Mouse (Mus musculus) kidney, adult 2 months (tissue): Measurements from ENCODE around the gene Sptbn1. TPM values are rescaled to one million over a fixed set of nuclear protein-coding genes. Genes with fewer than 3 reads are reported as not detected.

ENCODE experiments used
- DNase-seq: peaks from one replicate; pipeline ENCODE4 v3.0.0; 2021
- H3K27ac ChIP-seq: fragments of 200-500 bp; 2 replicates; pipeline ENCODE4 v1.5.1; 2012; ENCODE audit warnings: low read depth, low read length, control low read depth, inconsistent platforms; ENCODE audit not compliant: insufficient read depth
- H3K27me3 ChIP-seq: fragments of 200-500 bp; replicated peaks from 2 replicates; pipeline ENCODE4 v1.6.1; 2012; ENCODE audit warnings: mild to moderate bottlenecking, moderate library complexity, low read length, inconsistent platforms; ENCODE audit not compliant: control insufficient read depth, insufficient read depth
- H3K36me3 ChIP-seq: fragments of 200-500 bp; 2 replicates; pipeline ENCODE4 v1.6.1; 2012; ENCODE audit warnings: mild to moderate bottlenecking, moderate library complexity, low read length, inconsistent platforms; ENCODE audit not compliant: control insufficient read depth, insufficient read depth
- H3K4me1 ChIP-seq: fragments of 200-500 bp; 2 replicates; pipeline ENCODE4 v1.6.1; 2011; ENCODE audit warnings: low read length; ENCODE audit not compliant: control insufficient read depth, insufficient read depth
- H3K4me3 ChIP-seq: fragments of 200-500 bp; 2 replicates; pipeline ENCODE4 v1.5.1; 2011; ENCODE audit warnings: mild to moderate bottlenecking, low read depth, low read length, control low read depth; ENCODE audit not compliant: insufficient read depth
- CTCF ChIP-seq: fragments of 200-500 bp; conservative IDR thresholded peaks from 2 replicates; pipeline ENCODE4 v1.5.1; 2011; ENCODE audit warnings: low read depth, mild to moderate bottlenecking, control low read depth, low read length, moderate library complexity, mixed read lengths; ENCODE audit not compliant: insufficient read depth, insufficient read length
- POLR2A ChIP-seq: fragments of 200-500 bp; IDR thresholded peaks from one replicate; pipeline ENCODE4 v1.6.1; 2011; ENCODE audit warnings: low read depth, low read length, control low read depth
- WGBS: fragments of 180-500 bp; shearing (Covaris S2); methylation state at CpG from one replicate; pipeline ENCODE4 v1.1.7; 2018; 5-methylcytosine and 5-hydroxymethylcytosine counted together
- polyA plus RNA-seq: library from polyadenylated mRNA; depleted of rRNA; stranded (reverse); fragments of >200 nt; gene quantifications from 2 replicates; pipeline ENCODE4 v1.2.3, GENCODE M21; 2012

Sptbn1 gene
- polyA plus RNA-seq, 1 experiment = 140 TPM

DNA sequence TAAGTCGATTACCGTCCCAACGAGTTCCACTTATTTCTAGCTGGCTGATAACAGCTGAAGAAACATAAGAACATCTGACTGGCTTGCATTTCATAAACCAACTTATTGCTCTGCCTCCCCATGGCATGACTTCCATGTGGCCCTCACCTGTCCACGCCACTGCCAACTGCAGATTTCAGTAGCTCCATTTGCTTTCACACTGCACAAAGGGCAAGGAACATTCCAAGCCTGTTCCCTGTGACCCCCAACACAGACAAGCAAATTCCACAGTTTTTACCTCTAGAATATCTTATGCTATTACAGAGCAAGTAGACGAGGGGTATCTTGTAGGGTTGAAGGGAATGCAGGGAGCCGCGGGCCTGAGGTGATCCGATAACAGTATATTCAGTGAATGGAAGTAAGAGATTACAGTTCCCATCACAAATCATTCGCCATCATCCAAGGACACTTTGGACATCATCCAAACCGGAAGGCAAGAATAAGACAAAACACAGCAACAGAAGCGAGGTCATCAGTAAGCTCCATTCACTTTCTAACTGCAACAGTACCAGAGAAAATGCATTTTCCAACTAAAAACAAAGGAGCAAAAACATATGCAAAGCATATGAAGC is 16.6 kb downstream of the Sptbn1 start:
- H3K4me1 ChIP-seq = peaks cover 36% of the 10 kb centered on the region
- peak overlapping the region; percentile 9; the same call in 1 of the 2 replicates for H3K27ac ChIP-seq
- H3K4me3 ChIP-seq = no peak overlapping the region
- H3K36me3 ChIP-seq = no peaks in the 10 kb centered on the region
- no peak for TF ChIP-seq CTCF
- no peak for TF ChIP-seq POLR2A
- WGBS = 51% methylated on average over 11 of the region's 11 CpGs
- peak; percentile 61 for DNase-seq
- H3K27me3 ChIP-seq = no peaks in the 10 kb centered on the region

DNA sequence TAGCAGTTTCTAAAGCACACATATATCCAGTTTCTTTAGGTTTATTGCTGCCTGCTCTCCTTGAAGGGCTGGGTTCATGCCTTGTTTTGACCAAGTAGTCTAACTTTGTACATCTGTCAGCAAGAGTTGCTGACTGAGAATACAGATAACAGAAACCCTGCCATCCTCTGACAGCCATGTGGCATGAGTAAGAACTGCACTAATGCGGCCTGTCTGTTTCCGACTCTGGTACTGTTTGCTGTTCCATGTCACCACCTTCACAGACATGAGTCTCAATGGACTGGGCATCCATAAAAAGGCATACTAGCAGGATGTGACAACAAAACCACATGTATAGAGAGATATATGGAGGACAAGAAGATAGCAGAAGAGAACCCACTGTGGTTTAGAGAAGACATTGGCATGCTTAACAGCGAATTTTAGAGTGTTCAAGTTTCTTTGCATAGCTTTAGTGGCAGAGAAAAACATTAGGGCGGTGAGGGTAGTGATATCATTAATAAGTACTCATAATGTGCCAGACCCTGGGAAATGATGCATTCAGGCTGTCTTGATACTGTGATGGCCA is 18.4 kb downstream of the Sptbn1 start:
- Histone ChIP-seq H3K4me1 (peaks cover 46% of the 10 kb centered on the region), H3K4me3 (no peak overlapping the region), H3K27ac (no peak overlapping the region; the same call in 1 of the 2 replicates), H3K27me3 (no peaks in the 10 kb centered on the region), H3K36me3 (no peaks in the 10 kb centered on the region)
- WGBS = 78% methylated on average over 4 of the region's 4 CpGs
- no peak for DNase-seq
- TF ChIP-seq CTCF = no peak
- TF ChIP-seq POLR2A = no peak

DNA sequence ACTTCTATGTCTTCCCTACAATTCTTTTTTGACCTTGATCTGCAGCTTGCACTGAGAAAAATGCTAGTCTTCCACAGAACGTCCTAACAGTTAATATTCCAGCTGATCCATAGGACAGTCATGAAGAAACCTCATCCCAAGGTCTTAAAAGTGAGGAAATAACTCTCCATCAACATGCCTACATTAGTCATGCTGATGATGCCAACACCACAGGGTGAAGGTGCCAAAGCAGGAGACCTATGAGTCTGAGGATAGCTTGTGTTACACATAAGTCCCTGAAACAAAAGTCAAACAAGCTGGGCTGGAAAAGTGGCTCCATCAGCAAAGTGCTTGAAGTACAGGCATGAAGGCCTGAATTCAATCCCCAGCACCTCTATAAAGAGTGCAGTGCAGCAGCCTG is 20.9 kb downstream of the Sptbn1 start:
- TF ChIP-seq CTCF (no peak), POLR2A (no peak)
- Histone ChIP-seq H3K27me3 (no peaks in the 10 kb centered on the region), H3K27ac (peak overlapping the region; percentile 66; the same call in 1 of the 2 replicates), H3K36me3 (no peaks in the 10 kb centered on the region; the same call in 1 of the 2 replicates), H3K4me3 (no peak overlapping the region), H3K4me1 (peaks cover 53% of the 10 kb centered on the region)
- no peak for DNase-seq
- WGBS = 33% methylated on average over 1 of the region's 1 CpGs

DNA sequence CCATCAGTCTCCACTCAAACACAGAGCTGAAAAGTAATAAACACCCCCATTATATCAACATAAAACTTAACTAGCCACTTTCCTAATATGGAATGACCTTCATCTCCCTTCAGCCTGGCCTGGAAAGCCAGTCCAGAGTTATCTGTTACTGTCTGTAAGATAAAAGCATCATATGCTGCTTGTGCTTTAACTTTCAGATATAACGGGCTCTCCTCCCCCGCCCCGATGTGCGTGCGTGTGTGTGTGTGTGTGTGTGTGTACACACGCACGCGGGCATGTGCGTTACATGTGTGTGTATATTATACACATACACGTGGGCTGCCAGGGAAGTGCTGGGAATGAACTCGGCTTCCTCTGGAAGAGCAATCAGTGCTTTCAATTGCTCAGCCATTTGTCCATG is 21.8 kb downstream of the Sptbn1 start:
- Histone ChIP-seq H3K27ac (peak overlapping the region; percentile 21), H3K4me3 (no peak overlapping the region), H3K27me3 (no peaks in the 10 kb centered on the region), H3K4me1 (peaks cover 54% of the 10 kb centered on the region), H3K36me3 (no peaks in the 10 kb centered on the region; the same call in 1 of the 2 replicates)
- TF ChIP-seq POLR2A (no peak), CTCF (no peak)
- DNase-seq = no peak
- WGBS = 72% methylated on average over 11 of the region's 11 CpGs

DNA sequence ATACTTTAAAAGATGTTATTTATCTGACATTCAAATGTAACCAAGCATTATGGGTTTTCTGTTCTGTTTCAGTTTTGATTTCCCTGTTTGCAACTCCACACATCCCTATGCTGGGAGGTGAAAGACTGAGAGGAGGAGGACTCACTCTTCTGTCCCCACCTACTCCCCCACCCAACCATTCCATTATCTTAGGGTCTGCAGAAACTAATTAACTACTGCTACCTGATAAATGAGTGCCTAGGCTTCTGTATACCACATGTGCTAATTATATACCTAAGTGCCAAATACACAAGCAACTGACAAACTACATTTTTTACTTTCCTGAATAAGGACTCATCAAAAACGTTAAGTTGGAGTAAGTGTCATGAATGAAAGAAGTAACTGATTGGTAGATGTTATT is 23.8 kb downstream of the Sptbn1 start:
- 35% methylated on average over 1 of the region's 1 CpGs for WGBS
- no peak for TF ChIP-seq CTCF
- no peak for TF ChIP-seq POLR2A
- no peak for DNase-seq
- Histone ChIP-seq H3K36me3 (no peaks in the 10 kb centered on the region; the same call in 1 of the 2 replicates), H3K27ac (no peak overlapping the region), H3K27me3 (no peaks in the 10 kb centered on the region), H3K4me3 (no peak overlapping the region), H3K4me1 (peaks cover 47% of the 10 kb centered on the region)

DNA sequence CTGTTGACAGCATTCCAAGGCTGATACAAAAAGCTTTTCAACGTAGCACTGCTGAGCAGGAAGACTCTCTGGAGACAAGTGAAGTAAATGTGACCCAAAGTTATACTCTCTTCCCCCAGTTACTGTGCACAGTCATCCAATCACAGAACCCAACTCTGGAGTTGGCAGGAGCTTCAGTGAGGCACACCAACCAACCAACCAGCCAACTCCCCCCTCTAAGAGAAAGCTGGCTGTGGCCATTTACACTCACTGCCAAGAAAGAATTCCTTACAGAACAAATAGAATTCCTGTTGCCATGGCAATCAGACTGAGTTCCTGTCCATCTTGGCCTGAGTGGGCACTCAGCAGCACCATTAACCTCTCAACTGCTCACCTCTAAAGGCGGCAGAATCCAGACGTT is 24.4 kb downstream of the Sptbn1 start:
- DNase-seq = peak; percentile 72
- Histone ChIP-seq H3K27me3 (no peaks in the 10 kb centered on the region), H3K4me1 (peaks cover 45% of the 10 kb centered on the region), H3K4me3 (no peak overlapping the region), H3K36me3 (no peaks in the 10 kb centered on the region; the same call in 1 of the 2 replicates), H3K27ac (peak overlapping the region; percentile 31)
- WGBS = 13% methylated on average over 3 of the region's 3 CpGs
- TF ChIP-seq CTCF = no peak
- no peak for TF ChIP-seq POLR2A

DNA sequence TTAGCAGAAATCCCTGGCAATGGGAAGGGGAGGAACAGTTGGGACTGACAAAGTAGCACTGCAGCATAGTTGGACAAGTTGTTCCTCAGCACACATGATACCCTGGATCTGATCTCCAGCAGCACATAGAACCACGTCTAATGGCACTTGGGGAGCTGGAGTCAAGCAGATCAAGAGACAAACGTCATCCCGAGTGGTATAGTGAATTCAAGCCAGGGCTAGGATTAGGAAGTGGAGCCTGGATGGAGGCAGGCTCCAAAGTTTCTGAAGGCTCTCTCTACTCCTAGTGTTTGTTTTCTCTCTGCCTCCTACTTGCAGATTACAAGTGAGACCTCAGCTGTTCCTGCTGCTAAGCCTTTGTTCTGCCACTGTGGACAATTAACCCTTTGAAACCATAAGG is 27.1 kb downstream of the Sptbn1 start:
- no peak for DNase-seq
- H3K4me1 ChIP-seq = peaks cover 33% of the 10 kb centered on the region
- no peaks in the 10 kb centered on the region; the same call in 1 of the 2 replicates for H3K36me3 ChIP-seq
- WGBS = 37% methylated on average over 3 of the region's 3 CpGs
- H3K27me3 ChIP-seq = no peaks in the 10 kb centered on the region
- no peak overlapping the region for H3K27ac ChIP-seq
- TF ChIP-seq POLR2A (no peak), CTCF (no peak)
- no peak overlapping the region for H3K4me3 ChIP-seq
